In the genomic region with DNA sequence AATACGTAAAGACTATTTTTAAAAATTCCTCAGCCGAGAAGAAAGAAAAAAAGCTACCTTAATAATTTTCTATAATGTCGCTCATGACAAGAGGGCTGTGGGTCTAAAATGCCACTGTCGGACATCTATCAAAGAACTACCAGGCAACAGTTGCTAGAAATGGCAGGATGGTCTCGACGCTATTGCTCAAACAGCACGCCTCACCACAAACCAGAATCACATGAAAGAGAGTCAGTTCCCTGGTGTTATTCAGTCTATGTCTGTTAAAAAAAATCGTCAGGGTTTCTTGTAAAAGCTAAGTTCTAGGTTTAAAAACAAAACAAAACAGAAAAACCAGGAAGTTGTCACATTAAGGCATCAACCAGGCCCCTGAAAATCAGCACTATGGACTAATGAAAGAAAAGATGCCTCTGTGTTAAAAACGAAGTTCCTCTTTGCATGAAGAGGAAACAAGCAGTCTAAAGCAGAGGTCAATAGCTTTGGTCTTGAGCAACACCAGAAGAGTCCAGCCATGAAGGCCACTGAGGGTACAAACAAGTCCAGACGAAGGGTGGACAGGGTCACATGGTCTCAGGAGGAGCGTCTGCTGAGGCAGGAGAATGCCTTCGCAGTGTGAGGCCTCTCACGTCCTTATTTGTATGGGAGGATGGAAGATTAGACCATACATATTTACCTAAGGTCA, we compare ENCODE assay signal across 13 mouse cellular contexts. TPM values are rescaled to one million over a fixed set of nuclear protein-coding genes. Genes with fewer than 3 reads are reported as not detected.
DNase-seq lines count a peak whose midpoint lies in the region; ATAC-seq and TF ChIP-seq lines count a peak whose summit lies in the region.
"Had no signal": no experiment of that assay in that cellular context is flagged by ENCODE, and none has a peak within 500 bp of the region (broad histone marks: within the 10 kb centered on the region; RNA-seq: fewer than 3 reads in every experiment).

No protein-coding gene starts in this region.

- no peak for TF ChIP-seq POLR2A in spleen, adult 2 months (IDR thresholded peaks at IDR 0.05; ENCODE audit: low read depth, low read length)

- no peak overlapping the region for H3K4me2 ChIP-seq in intestine, embryonic 16.5 days (ENCODE audit: low read depth, low read length)
- H3K4me2 ChIP-seq in stomach, postnatal 0 days (replicated peaks; ENCODE audit: low read depth), result no peak overlapping the region
- H3K4me2 ChIP-seq: hindbrain, embryonic 13.5 days; lung, embryonic 14.5 days had no signal

- intact Hi-C loops in heart, postnatal 25 days (cut with DNase I), result no loop called here

- ATAC-seq in intestine, embryonic 16.5 days, result peak; percentile 25; the same call in 1 of the 2 replicates
- peak; percentile 57; the same call in 1 of the 2 replicates for ATAC-seq in stomach, postnatal 0 days (ENCODE audit: low FRiP score, low TSS enrichment)

- peak overlapping the region; percentile 89 for H3K27ac ChIP-seq in spleen, adult 2 months (ENCODE audit: insufficient read depth, low read length)
- 0 out of 2 replicates have a peak overlapping the region, but pooled peaks have one; percentile 45 for H3K27ac ChIP-seq in intestine, embryonic 16.5 days (ENCODE audit: low read length)
- peak overlapping the region; percentile 58; the same call in 1 of the 2 replicates for H3K27ac ChIP-seq in stomach, postnatal 0 days (replicated peaks)
- H3K27ac ChIP-seq: hindbrain, embryonic 13.5 days had no signal

- 27% methylated on average over 13 of the region's 13 CpGs for WGBS in spleen, adult 2 months
- WGBS in intestine, embryonic 16.5 days, result 77% methylated on average over 13 of the region's 13 CpGs
- 69% methylated on average over 13 of the region's 13 CpGs for WGBS in stomach, postnatal 0 days

- no peaks in the 10 kb centered on the region for H3K9me3 ChIP-seq in intestine, embryonic 16.5 days (ENCODE audit: control insufficient read depth, low read length)
- no peaks in the 10 kb centered on the region for H3K9me3 ChIP-seq in stomach, postnatal 0 days (ENCODE audit: control insufficient read depth, low read length)
- H3K9me3 ChIP-seq: hindbrain, embryonic 13.5 days had no signal

- TF ChIP-seq EP300 in stomach, postnatal 0 days (optimal IDR thresholded peaks at IDR 0.05), result no peak

- H3K4me3 ChIP-seq in spleen, adult 2 months (ENCODE audit: extremely low read depth, insufficient read depth, insufficient read length), result no peak overlapping the region
- H3K4me3 ChIP-seq in intestine, embryonic 16.5 days (ENCODE audit: low read length), result no peak overlapping the region
- H3K4me3 ChIP-seq in stomach, postnatal 0 days (ENCODE audit: low read depth, low read length), result no peak overlapping the region
- H3K4me3 ChIP-seq: hindbrain, embryonic 13.5 days; myocyte had no signal

- H3K36me3 ChIP-seq in spleen, adult 2 months (ENCODE audit: control insufficient read depth, insufficient read depth, low read length), result peaks cover 9% of the 10 kb centered on the region
- H3K36me3 ChIP-seq in intestine, embryonic 16.5 days (ENCODE audit: control insufficient read depth, insufficient read depth, low read length), result peaks cover 8% of the 10 kb centered on the region
- peaks cover 6% of the 10 kb centered on the region; the same call in 1 of the 2 replicates for H3K36me3 ChIP-seq in stomach, postnatal 0 days (ENCODE audit: control insufficient read depth, insufficient read depth, low read length)

- no peak for TF ChIP-seq CTCF in spleen, adult 2 months (IDR thresholded peaks at IDR 0.05; ENCODE audit: extremely low read depth, insufficient read depth, insufficient read length, insufficient replicate concordance)
- no peak for TF ChIP-seq CTCF in stomach, postnatal 0 days (IDR thresholded peaks at IDR 0.05; ENCODE audit: low read depth)

- H3K4me1 ChIP-seq in spleen, adult 2 months (ENCODE audit: control insufficient read depth, insufficient read depth, insufficient read length), result peaks cover 16% of the 10 kb centered on the region
- peaks cover 18% of the 10 kb centered on the region for H3K4me1 ChIP-seq in intestine, embryonic 16.5 days (ENCODE audit: control insufficient read depth, insufficient read depth, low read length)
- peaks cover 8% of the 10 kb centered on the region; the same call in 1 of the 2 replicates for H3K4me1 ChIP-seq in stomach, postnatal 0 days (replicated peaks; ENCODE audit: control insufficient read depth, insufficient read depth)

- DNase-seq in heart, adult 11 months, result peak; percentile 91
- no peak for DNase-seq in heart, postnatal 25 days (ENCODE audit: low spot score)
- DNase-seq in spleen, adult 2 months (ENCODE audit: low read depth in 1 of 2, low spot score in 2 of 2), result peak; percentile 16 to 68
- no peak for DNase-seq in spleen, adult 18-20 months
- DNase-seq in stomach, postnatal 0 days (ENCODE audit: low spot score), result peak; percentile 18
- DNase-seq in adrenal gland, adult 2 months, result no peak
- DNase-seq in testis, postnatal 10 days (ENCODE audit: low spot score), result no peak
- DNase-seq: gastrocnemius, postnatal 10 days; lung, embryonic 14.5 days; right cerebral cortex, postnatal 4 days had no signal

- no peak overlapping the region for H3K9ac ChIP-seq in intestine, embryonic 16.5 days (ENCODE audit: low read depth, low read length)
- H3K9ac ChIP-seq in stomach, postnatal 0 days (ENCODE audit: low read length), result no peak overlapping the region
- H3K9ac ChIP-seq: hindbrain, embryonic 13.5 days; lung, embryonic 14.5 days had no signal

- H3K27me3 ChIP-seq in spleen, adult 2 months (ENCODE audit: control insufficient read depth, insufficient read depth, low read length), result no peaks in the 10 kb centered on the region
- no peaks in the 10 kb centered on the region for H3K27me3 ChIP-seq in intestine, embryonic 16.5 days (replicated peaks; ENCODE audit: control insufficient read depth, insufficient read depth, low read length)
- H3K27me3 ChIP-seq in stomach, postnatal 0 days (ENCODE audit: control insufficient read depth, insufficient read depth, low read length), result no peaks in the 10 kb centered on the region
- H3K27me3 ChIP-seq: hindbrain, embryonic 13.5 days had no signal

RNA-seq across cellular contexts. Expression of gene Arid5b, which starts 37.6 kb away (rescaled TPM):
- 10 to 100 TPM; 22.5 to 28.3 TPM for total RNA-seq in heart, postnatal 25 days (2021)
- 4.5 and 5.5 TPM in 2 replicates for polyA plus RNA-seq in spleen, adult 2 months (2012; rRNA removed)
- polyA plus RNA-seq in intestine, embryonic 16.5 days (2015; fragmentation: Nextera tagmentation; extraction: Ambion mirVana), result 22.6 and 27.0 TPM in 2 replicates
- 17.9 and 18.3 TPM in 2 replicates for polyA plus RNA-seq in stomach, postnatal 0 days (2015; fragmentation: Nextera tagmentation; extraction: Ambion mirVana)
- 10 to 100 TPM; 19.8 to 25.1 TPM for total RNA-seq in adrenal gland, adult 2 months (2021)
- polyA plus RNA-seq in adrenal gland, adult 2 months (2012; rRNA removed), result 3.2 and 6.2 TPM in 2 replicates

Comparison
In these comparisons a context has a peak if more than half of its experiments do, and no peak if none do; other contexts are left out.
1. DNase-seq: peak in heart, adult 11 months (single experiment), spleen, adult 2 months (2 of 2) and stomach, postnatal 0 days (single experiment); none in heart, postnatal 25 days (single experiment), spleen, adult 18-20 months (0 of 2), adrenal gland, adult 2 months (single experiment) and testis, postnatal 10 days (single experiment).
2. Peak in every context shown above with its lines, with median percentiles within 50 percentile points of each other: H3K27ac ChIP-seq.